Mouse (Mus musculus) embryonic fibroblast, embryonic 13.5 days (primary cell): ENCODE results near the gene 9330161L09Rik. TPM values are rescaled to one million over a fixed set of nuclear protein-coding genes. Genes with fewer than 3 reads are reported as not detected.

Source experiments
- H3K27ac ChIP-seq: 2 replicates; pipeline ENCODE4 v1.5.1; 2012; ENCODE audit warnings: low read length, control low read depth, inconsistent platforms; ENCODE audit not compliant: insufficient read depth
- H3K4me1 ChIP-seq: 2 replicates; pipeline ENCODE4 v1.6.1; 2011; ENCODE audit warnings: low read length; ENCODE audit not compliant: control insufficient read depth, insufficient read depth
- H3K4me3 ChIP-seq: 2 replicates; pipeline ENCODE4 v1.5.1; 2011; ENCODE audit warnings: mild to moderate bottlenecking, control low read depth, low read length; ENCODE audit not compliant: insufficient read depth
- CTCF ChIP-seq: IDR thresholded peaks from 2 replicates; pipeline ENCODE4 v1.5.1; 2011; ENCODE audit warnings: mild to moderate bottlenecking, control low read depth, low read length, moderate library complexity, borderline replicate concordance; ENCODE audit not compliant: insufficient read depth
- POLR2A ChIP-seq: IDR thresholded peaks from 2 replicates; pipeline ENCODE4 v1.6.1; 2011; ENCODE audit warnings: low read depth, mild to moderate bottlenecking, control low read depth, low read length, moderate library complexity
- polyA plus RNA-seq: library from polyadenylated mRNA; stranded (reverse); fragments of >200 nt; gene quantifications from 2 replicates; pipeline ENCODE4 v1.2.4, GENCODE M21; 2011; ENCODE audit warnings: low read depth; ENCODE audit not compliant: missing spikeins, insufficient read length

9330161L09Rik gene
- polyA plus RNA-seq, 1 experiment: 0.53 TPM

GRCm38 (mm10) chr12:103389982-103390381 lies 17.6 kb downstream of the 9330161L09Rik start:
- no peak overlapping the region for H3K27ac ChIP-seq
- TF ChIP-seq CTCF (no peak), POLR2A (no peak)
- H3K4me1 ChIP-seq: no peaks in the 10 kb centered on the region
- peak overlapping the region; percentile 8; the same call in 1 of the 2 replicates for H3K4me3 ChIP-seq

GRCm38 (mm10) chr12:103389348-103389727 lies 18.3 kb downstream of the 9330161L09Rik start:
- Histone ChIP-seq H3K4me3 (peak overlapping the region; percentile 69), H3K27ac (no peak overlapping the region), H3K4me1 (no peaks in the 10 kb centered on the region)
- TF ChIP-seq POLR2A: 0 out of 2 replicates have a peak, but pooled peaks have one; percentile 23
- TF ChIP-seq CTCF: no peak

GRCm38 (mm10) chr12:103388505-103389347 lies 18.9 kb downstream of the 9330161L09Rik start, which contains the start of gene Otub2:
TSS of gene Otub2 (plus strand) at chr12:103388682.
- Histone ChIP-seq H3K4me1 (no peaks in the 10 kb centered on the region), H3K4me3 (peak within 1 kb of the TSS; percentile 69), H3K27ac (no peak within 1 kb of the TSS)
- no peak for TF ChIP-seq CTCF
- TF ChIP-seq POLR2A: peak; percentile 58

- H3K27ac ChIP-seq: no peak overlapping the region
- TF ChIP-seq POLR2A: no peak
- no peak for TF ChIP-seq CTCF
- no peak overlapping the region for H3K4me3 ChIP-seq
- H3K4me1 ChIP-seq: no peaks in the 10 kb centered on the region
Observed at GRCm38 (mm10) chr12:103380226-103380625, 27.4 kb downstream of the 9330161L09Rik start.

GRCm38 (mm10) chr12:103376774-103377173 lies 30.8 kb downstream of the 9330161L09Rik start:
- no peaks in the 10 kb centered on the region for H3K4me1 ChIP-seq
- TF ChIP-seq POLR2A: no peak
- no peak for TF ChIP-seq CTCF
- H3K27ac ChIP-seq: no peak overlapping the region
- H3K4me3 ChIP-seq: no peak overlapping the region

GRCm38 (mm10) chr12:103376124-103376523 lies 31.5 kb downstream of the 9330161L09Rik start:
- no peak overlapping the region for H3K27ac ChIP-seq
- no peak for TF ChIP-seq POLR2A
- no peak for TF ChIP-seq CTCF
- no peaks in the 10 kb centered on the region for H3K4me1 ChIP-seq
- H3K4me3 ChIP-seq: no peak overlapping the region

- Histone ChIP-seq H3K27ac (no peak overlapping the region), H3K4me1 (no peaks in the 10 kb centered on the region), H3K4me3 (no peak overlapping the region)
- no peak for TF ChIP-seq POLR2A
- TF ChIP-seq CTCF: no peak
Observed at GRCm38 (mm10) chr12:103373530-103374236, 33.9 kb downstream of the 9330161L09Rik start.

GRCm38 (mm10) chr12:103371711-103372110 lies 35.9 kb downstream of the 9330161L09Rik start:
- no peak overlapping the region for H3K27ac ChIP-seq
- TF ChIP-seq POLR2A (no peak), CTCF (peak; percentile 31; the same call in 1 of the 2 replicates)
- H3K4me1 ChIP-seq: no peaks in the 10 kb centered on the region
- no peak overlapping the region for H3K4me3 ChIP-seq

GRCm38 (mm10) chr12:103370861-103371260 lies 36.8 kb downstream of the 9330161L09Rik start:
- no peak overlapping the region for H3K27ac ChIP-seq
- H3K4me3 ChIP-seq: no peak overlapping the region
- TF ChIP-seq POLR2A (no peak), CTCF (no peak)
- H3K4me1 ChIP-seq: no peaks in the 10 kb centered on the region

GRCm38 (mm10) chr12:103368777-103369176 lies 38.8 kb downstream of the 9330161L09Rik start:
- no peak for TF ChIP-seq CTCF
- no peak for TF ChIP-seq POLR2A
- no peaks in the 10 kb centered on the region for H3K4me1 ChIP-seq
- no peak overlapping the region for H3K4me3 ChIP-seq
- no peak overlapping the region for H3K27ac ChIP-seq
